Mouse (Mus musculus) MEL (cell line): ENCODE results near the gene Hbp1. TPM values are rescaled to one million over a fixed set of nuclear protein-coding genes. Genes with fewer than 3 reads are reported as not detected.

Experiments used
- DNase-seq: peaks from one replicate; pipeline ENCODE4 v3.0.0; 2011; ENCODE audit warnings: low read depth, low spot score
- H3K27ac ChIP-seq: 2 replicates; pipeline ENCODE4 v1.5.1; 2012; ENCODE audit warnings: low read depth, mild to moderate bottlenecking, control low read depth, low read length, moderate library complexity; ENCODE audit not compliant: control insufficient read depth
- H3K27me3 ChIP-seq, 2 experiments: fragments of 150-350 bp in 1 of 2; sonication (generic) in 1 of 2; 2 replicates each; pipeline ENCODE4 v1.6.1; 2012; ENCODE audit warnings: low read length in 2 of 2, mild to moderate bottlenecking in 2 of 2, improper control_type of control experiment in 1 of 2, moderate library complexity in 1 of 2; ENCODE audit not compliant: insufficient read depth in 2 of 2, control insufficient read depth in 1 of 2
- H3K36me3 ChIP-seq, 2 experiments: 2 replicates each; pipeline ENCODE4 v1.6.1; 2012 to 2014; ENCODE audit warnings: low read length in 2 of 2, improper control_type of control experiment in 1 of 2, inconsistent platforms in 1 of 2, mild to moderate bottlenecking in 1 of 2; ENCODE audit not compliant: insufficient read depth in 2 of 2, control insufficient read depth in 1 of 2
- H3K4me1 ChIP-seq, 2 experiments: fragments of 150-350 bp in 1 of 2; sonication (generic) in 1 of 2; 2 replicates each; pipeline ENCODE4 v1.6.1; 2012; ENCODE audit warnings: low read length in 2 of 2, improper control_type of control experiment in 1 of 2, mild to moderate bottlenecking in 1 of 2; ENCODE audit not compliant: insufficient read depth in 2 of 2, control insufficient read depth in 1 of 2
- H3K4me3 ChIP-seq, 2 experiments: fragments of 150-350 bp in 1 of 2; sonication (generic) in 1 of 2; 2 replicates each; pipeline ENCODE4 v1.5.1; 2012; ENCODE audit warnings: low read depth in 2 of 2, low read length in 2 of 2, mild to moderate bottlenecking in 2 of 2, moderate library complexity in 2 of 2, control low read depth in 1 of 2, improper control_type of control experiment in 1 of 2; ENCODE audit not compliant: control insufficient read depth in 1 of 2, insufficient read depth in 1 of 2
- H3K79me2 ChIP-seq: 2 replicates; pipeline ENCODE4 v1.6.1; 2012; ENCODE audit warnings: mild to moderate bottlenecking, low read length, moderate library complexity; ENCODE audit not compliant: control insufficient read depth, poor library complexity, insufficient read depth
- H3K9ac ChIP-seq: 2 replicates; pipeline ENCODE4 v1.6.1; 2012; ENCODE audit warnings: low read depth, mild to moderate bottlenecking, control low read depth, low read length, moderate library complexity; ENCODE audit not compliant: control insufficient read depth, poor library complexity, severe bottlenecking
- H3K9me3 ChIP-seq: fragments of 150-350 bp; sonication (generic); replicated peaks from 2 replicates; pipeline ENCODE4 v1.6.1; 2012; ENCODE audit warnings: mild to moderate bottlenecking, low read length, improper control_type of control experiment, moderate library complexity; ENCODE audit not compliant: insufficient read depth
- BHLHE40 ChIP-seq: IDR thresholded peaks from 2 replicates; pipeline ENCODE4 v1.6.1; 2012; ENCODE audit warnings: low read depth, mild to moderate bottlenecking, inconsistent platforms, low read length, improper control_type of control experiment, borderline replicate concordance
- CHD1 ChIP-seq: IDR thresholded peaks from 2 replicates; pipeline ENCODE4 v1.6.1; 2012; ENCODE audit warnings: low read depth, mild to moderate bottlenecking, inconsistent platforms, low read length, improper control_type of control experiment
- CHD2 ChIP-seq: IDR thresholded peaks from 2 replicates; pipeline ENCODE4 v1.6.1; 2011; ENCODE audit warnings: low read length, improper control_type of control experiment
- E2F4 ChIP-seq: IDR thresholded peaks from 2 replicates; pipeline ENCODE4 v1.6.1; 2011; ENCODE audit warnings: low read depth, low read length, improper control_type of control experiment, borderline replicate concordance
- ELF1 ChIP-seq: IDR thresholded peaks from 2 replicates; pipeline ENCODE4 v1.6.1; 2014; ENCODE audit warnings: low read depth, mild to moderate bottlenecking, inconsistent platforms, low read length, improper control_type of control experiment, moderate library complexity
- EP300 ChIP-seq, 2 experiments: IDR thresholded peaks; 2 replicates each; pipeline ENCODE4 v1.6.1; 2011; ENCODE audit warnings: improper control_type of control experiment in 2 of 2, low read length in 2 of 2, low read depth in 1 of 2, mild to moderate bottlenecking in 1 of 2
- GABPA ChIP-seq: IDR thresholded peaks from 2 replicates; pipeline ENCODE4 v1.6.1; 2012; ENCODE audit warnings: low read depth, mild to moderate bottlenecking, inconsistent platforms, low read length, improper control_type of control experiment, moderate library complexity
- GATA1 ChIP-seq: IDR thresholded peaks from 2 replicates; pipeline ENCODE4 v1.6.1; 2011; ENCODE audit warnings: low read depth, low read length, improper control_type of control experiment
- HCFC1 ChIP-seq: IDR thresholded peaks from 2 replicates; pipeline ENCODE4 v1.6.1; 2012; ENCODE audit warnings: low read depth, mild to moderate bottlenecking, inconsistent platforms, low read length, improper control_type of control experiment, moderate library complexity
- MAZ ChIP-seq: IDR thresholded peaks from 2 replicates; pipeline ENCODE4 v1.6.1; 2012; ENCODE audit warnings: low read depth, mild to moderate bottlenecking, inconsistent platforms, low read length, improper control_type of control experiment
- MXI1 ChIP-seq: IDR thresholded peaks from 2 replicates; pipeline ENCODE4 v1.6.1; 2011; ENCODE audit warnings: mild to moderate bottlenecking, low read depth, low read length, improper control_type of control experiment
- NELFE ChIP-seq: IDR thresholded peaks from 2 replicates; pipeline ENCODE4 v1.6.1; 2011; ENCODE audit warnings: low read depth, low read length, improper control_type of control experiment
- POLR2A ChIP-seq, 2 experiments: IDR thresholded peaks; 2 replicates each; pipeline ENCODE4 v1.6.1; 2011 to 2012; ENCODE audit warnings: low read length in 2 of 2, mild to moderate bottlenecking in 2 of 2, control low read depth in 1 of 2, improper control_type of control experiment in 1 of 2, low read depth in 1 of 2, moderate library complexity in 1 of 2; ENCODE audit not compliant: control insufficient read depth in 1 of 2, insufficient read depth in 1 of 2, poor library complexity in 1 of 2
- POLR2AphosphoS2 ChIP-seq: IDR thresholded peaks from 2 replicates; pipeline ENCODE4 v1.6.1; 2011; ENCODE audit warnings: low read length, improper control_type of control experiment
- RCOR1 ChIP-seq: IDR thresholded peaks from 2 replicates; pipeline ENCODE4 v1.6.1; 2012; ENCODE audit warnings: low read depth, mild to moderate bottlenecking, inconsistent platforms, low read length, improper control_type of control experiment
- SIN3A ChIP-seq: IDR thresholded peaks from 2 replicates; pipeline ENCODE4 v1.6.1; 2012; ENCODE audit warnings: low read length, improper control_type of control experiment, inconsistent platforms
- TBP ChIP-seq: IDR thresholded peaks from 2 replicates; pipeline ENCODE4 v1.8.0; 2011; ENCODE audit warnings: low read depth, low read length, improper control_type of control experiment
- UBTF ChIP-seq: IDR thresholded peaks from 2 replicates; pipeline ENCODE4 v1.6.1; 2012; ENCODE audit warnings: low read depth, mild to moderate bottlenecking, inconsistent platforms, low read length, improper control_type of control experiment, moderate library complexity, borderline replicate concordance; ENCODE audit not compliant: insufficient read depth
- ZMIZ1 ChIP-seq: IDR thresholded peaks from 2 replicates; pipeline ENCODE4 v1.6.1; 2012; ENCODE audit warnings: low read depth, mild to moderate bottlenecking, inconsistent platforms, low read length, improper control_type of control experiment, moderate library complexity
- ZNF384 ChIP-seq: IDR thresholded peaks from 2 replicates; pipeline ENCODE4 v1.6.1; 2012; ENCODE audit warnings: low read depth, mild to moderate bottlenecking, inconsistent platforms, low read length, improper control_type of control experiment
- polyA plus RNA-seq, 2 experiments: library from polyadenylated mRNA; stranded (reverse) in 1 of 2; unstranded in 1 of 2; fragments of >175 nt in 1 of 2; fragments of >200 nt in 1 of 2; gene quantifications; 2 replicates each; pipeline versions ENCODE4 v1.2.1 to v1.2.4; 2012; ENCODE audit warnings: low replicate concordance in 2 of 2, low read depth in 1 of 2; ENCODE audit not compliant: insufficient read length in 2 of 2, insufficient read depth in 1 of 2, missing spikeins in 1 of 2
- total RNA-seq: library from RNA; depleted of rRNA; stranded (reverse); fragments of 300-350 nt; gene quantifications from 2 replicates; pipeline ENCODE4 v1.2.3, GENCODE M21; 2012

Hbp1 gene
- total and polyA plus RNA-seq, 3 experiments, result 4.3 to 8.8 TPM; not detected in 1

GRCm38 (mm10) chr12:31912966-31913551 is 37.3 kb downstream of the Hbp1 start:
- H3K4me1 ChIP-seq, result peaks cover 3 to 12% of the 10 kb centered on the region in 2 experiments; a peak in 3 of 4 replicates
- TF ChIP-seq ZNF384, result no peak
- TF ChIP-seq ELF1, result no peak
- no peaks in the 10 kb centered on the region for H3K27me3 ChIP-seq
- H3K4me3 ChIP-seq, result no peak overlapping the region
- DNase-seq, result no peak
- peaks cover 0 to 9% of the 10 kb centered on the region in 2 experiments; a peak in 2 of 4 replicates for H3K36me3 ChIP-seq
- no peak overlapping the region for H3K9ac ChIP-seq
- H3K27ac ChIP-seq, result no peak overlapping the region
- H3K9me3 ChIP-seq, result no peaks in the 10 kb centered on the region
- H3K79me2 ChIP-seq, result no peaks in the 10 kb centered on the region

GRCm38 (mm10) chr12:31907436-31907835 is 42.9 kb downstream of the Hbp1 start:
- no peak overlapping the region for H3K9ac ChIP-seq
- peaks cover 0 to 2% of the 10 kb centered on the region in 2 experiments; a peak in 2 of 4 replicates for H3K36me3 ChIP-seq
- no peak overlapping the region for H3K27ac ChIP-seq
- no peaks in the 10 kb centered on the region for H3K27me3 ChIP-seq
- no peak for DNase-seq
- no peaks in the 10 kb centered on the region for H3K9me3 ChIP-seq
- no peaks in the 10 kb centered on the region for H3K79me2 ChIP-seq
- peaks cover 2% of the 10 kb centered on the region in 2 experiments; a peak in 2 of 4 replicates for H3K4me1 ChIP-seq
- no peak overlapping the region for H3K4me3 ChIP-seq
- TF ChIP-seq MAZ (no peak), NELFE (no peak), GABPA (no peak), E2F4 (no peak), CHD1 (no peak), CHD2 (no peak), TBP (no peak), MXI1 (no peak), BHLHE40 (no peak), ZNF384 (no peak), UBTF (no peak), SIN3A (no peak), HCFC1 (no peak), ZMIZ1 (no peak), POLR2AphosphoS2 (no peak), POLR2A (IDR thresholded peaks at IDR 0.05; ENCODE audit: control insufficient read depth in 1 of 2, insufficient read depth in 1 of 2, low read depth in 1 of 2, low read length in 2 of 2, poor library complexity in 1 of 2) (no peak), EP300 (IDR thresholded peaks at IDR 0.05; ENCODE audit: low read depth in 1 of 2, low read length in 2 of 2) (no peak), GATA1 (no peak), RCOR1 (no peak)
